Mouse (Mus musculus) ES-E14 (cell line): ENCODE data around the gene Far2.

Source experiments
- CHD2 ChIP-seq: IDR thresholded peaks from 2 replicates; pipeline ENCODE4 v1.6.1; 2014; ENCODE audit warnings: mild to moderate bottlenecking, low read depth, low read length, inconsistent platforms
- HCFC1 ChIP-seq: IDR thresholded peaks from 2 replicates; pipeline ENCODE4 v1.6.1; 2012; ENCODE audit warnings: low read length, inconsistent platforms, borderline replicate concordance; ENCODE audit not compliant: insufficient read depth
- ZNF384 ChIP-seq: IDR thresholded peaks from 2 replicates; pipeline ENCODE4 v1.6.1; 2012; ENCODE audit warnings: low read depth, low read length, inconsistent platforms

- no peak for TF ChIP-seq ZNF384
- no peak for TF ChIP-seq HCFC1
- TF ChIP-seq CHD2: no peak
Measured at GRCm38 (mm10) chr6:148132314-148132713, 85.3 kb downstream of the Far2 start.
